Mouse (Mus musculus) small intestine, adult 2 months (tissue): ENCODE measurements around the gene Hexim2. TPM values are rescaled to one million over a fixed set of nuclear protein-coding genes. Genes with fewer than 3 reads are reported as not detected.

Experiments
- H3K27ac ChIP-seq: fragments of 200-500 bp; 2 replicates; pipeline ENCODE4 v1.5.1; 2012; ENCODE audit warnings: low read depth, low read length, control low read depth, inconsistent platforms; ENCODE audit not compliant: insufficient read depth
- H3K27me3 ChIP-seq: fragments of 200-500 bp; 2 replicates; pipeline ENCODE4 v1.6.1; 2012; ENCODE audit warnings: mild to moderate bottlenecking, moderate library complexity, low read length, inconsistent platforms; ENCODE audit not compliant: control insufficient read depth, insufficient read depth
- H3K36me3 ChIP-seq: fragments of 200-500 bp; 2 replicates; pipeline ENCODE4 v1.6.1; 2012; ENCODE audit warnings: mild to moderate bottlenecking, low read length, control low read depth, inconsistent platforms; ENCODE audit not compliant: control insufficient read depth, insufficient read depth
- H3K4me1 ChIP-seq: fragments of 200-500 bp; 2 replicates; pipeline ENCODE4 v1.6.1; 2012; ENCODE audit warnings: low read length, inconsistent platforms, mixed read lengths; ENCODE audit not compliant: control insufficient read depth, insufficient read depth, insufficient read length
- H3K4me3 ChIP-seq: fragments of 200-500 bp; 2 replicates; pipeline ENCODE4 v1.5.1; 2012; ENCODE audit warnings: low read depth, mild to moderate bottlenecking, control low read depth, inconsistent platforms, low read length, moderate library complexity
- CTCF ChIP-seq: fragments of 200-500 bp; IDR thresholded peaks from 2 replicates; pipeline ENCODE4 v1.5.1; 2012; ENCODE audit warnings: low read depth, mild to moderate bottlenecking, control low read depth, inconsistent platforms, low read length, moderate library complexity, mixed read lengths; ENCODE audit not compliant: insufficient replicate concordance, insufficient read length; ENCODE audit errors: extremely low read depth
- POLR2A ChIP-seq: fragments of 200-500 bp; IDR thresholded peaks from 2 replicates; pipeline ENCODE4 v1.6.1; 2012; ENCODE audit warnings: low read depth, mild to moderate bottlenecking, control low read depth, inconsistent platforms, low read length, moderate library complexity
- WGBS: fragments of 180-500 bp; shearing (Covaris S2); methylation state at CpG from one replicate; pipeline ENCODE4 v1.1.7; 2018; 5-methylcytosine and 5-hydroxymethylcytosine counted together
- polyA plus RNA-seq: library from polyadenylated mRNA; depleted of rRNA; stranded (reverse); fragments of >200 nt; gene quantifications from 2 replicates; pipeline ENCODE4 v1.2.3, GENCODE M21; 2012; rRNA removed

Gene Hexim2
- polyA plus RNA-seq, 1 experiment, result 2.2 TPM

GRCm38 (mm10) chr11:103181349-103181748 lies 49.1 kb downstream of the Hexim2 start:
- no peaks in the 10 kb centered on the region for H3K36me3 ChIP-seq
- WGBS, result 72% methylated on average over 9 of the region's 9 CpGs
- peaks cover 2% of the 10 kb centered on the region for H3K4me1 ChIP-seq
- no peak overlapping the region for H3K27ac ChIP-seq
- H3K27me3 ChIP-seq, result no peaks in the 10 kb centered on the region
- no peak for TF ChIP-seq POLR2A
- TF ChIP-seq CTCF, result no peak
- no peak overlapping the region for H3K4me3 ChIP-seq

DNA sequence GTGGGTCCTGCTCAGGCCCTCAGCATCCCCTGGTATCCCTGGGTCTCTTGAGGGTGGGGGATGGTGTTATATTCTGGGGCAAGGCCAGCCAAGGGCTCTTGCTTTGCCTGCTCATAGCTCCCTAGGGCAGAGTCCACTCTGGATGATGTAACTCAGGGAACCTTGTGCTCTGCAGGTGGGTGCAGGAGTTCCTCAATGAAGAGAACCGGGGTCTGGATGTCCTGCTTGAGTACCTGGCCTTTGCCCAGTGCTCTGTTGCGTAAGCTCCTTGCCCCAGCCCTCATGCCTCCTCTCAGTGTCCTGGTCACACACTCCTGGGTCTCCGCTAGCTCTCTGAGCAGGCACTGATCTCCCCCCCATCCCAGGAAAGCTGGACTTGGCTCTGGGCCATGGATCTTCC lies 49.7 kb downstream of the Hexim2 start:
- no peaks in the 10 kb centered on the region for H3K27me3 ChIP-seq
- TF ChIP-seq POLR2A, result no peak
- TF ChIP-seq CTCF, result no peak
- WGBS, result 41% methylated on average over 3 of the region's 3 CpGs
- H3K36me3 ChIP-seq, result no peaks in the 10 kb centered on the region
- no peak overlapping the region for H3K4me3 ChIP-seq
- peaks cover 2% of the 10 kb centered on the region for H3K4me1 ChIP-seq
- no peak overlapping the region for H3K27ac ChIP-seq

GRCm38 (mm10) chr11:103184891-103185290 lies 52.7 kb downstream of the Hexim2 start:
- 39% methylated on average over 2 of the region's 2 CpGs for WGBS

More at GRCm38 (mm10) chr11:103184891-103185290, 52.7 kb downstream of the Hexim2 start:
- Histone ChIP-seq H3K36me3 (no peaks in the 10 kb centered on the region), H3K27me3 (no peaks in the 10 kb centered on the region), H3K4me3 (no peak overlapping the region), H3K4me1 (peaks cover 2% of the 10 kb centered on the region), H3K27ac (no peak overlapping the region)
- no peak for TF ChIP-seq POLR2A
- TF ChIP-seq CTCF, result peak; percentile 38; the same call in 1 of the 2 replicates

Other genes starting within 250 kb of the Hexim2 start
- gene Fam187a, start 247.3 kb upstream of the Hexim2 start, polyA plus RNA-seq, result not detected in 2 replicates
- gene Gfap, start 231.5 kb upstream of the Hexim2 start, polyA plus RNA-seq, result 0.30 and 0.65 TPM in 2 replicates
- gene Kif18b, start 207.3 kb upstream of the Hexim2 start, polyA plus RNA-seq, result 2.2 and 5.0 TPM in 2 replicates
- gene C1ql1, start 185.7 kb upstream of the Hexim2 start, polyA plus RNA-seq, result 0.29 and 0.70 TPM in 2 replicates
- gene Nmt1, start 104.2 kb upstream of the Hexim2 start, polyA plus RNA-seq, result 16.8 and 34.1 TPM in 2 replicates
- gene Dcakd, start 104.1 kb upstream of the Hexim2 start, polyA plus RNA-seq, result 29.3 and 57.7 TPM in 2 replicates
- 3.1 and 4.8 TPM in 2 replicates for gene Plcd3, start 30.8 kb upstream of the Hexim2 start, polyA plus RNA-seq
- gene Acbd4, start 30.7 kb upstream of the Hexim2 start, polyA plus RNA-seq, result 89.3 and 234 TPM in 2 replicates
- gene Hexim1, start 16.2 kb upstream of the Hexim2 start, polyA plus RNA-seq, result 4.3 and 11.4 TPM in 2 replicates
- gene Fmnl1, start 38.7 kb downstream of the Hexim2 start, polyA plus RNA-seq, result 7.1 and 8.4 TPM in 2 replicates
- 0.50 and 0.51 TPM in 2 replicates for gene 1700023F06Rik, start 76.1 kb downstream of the Hexim2 start, polyA plus RNA-seq
- not detected in 2 replicates for gene Spata32, start 86.0 kb downstream of the Hexim2 start, polyA plus RNA-seq
- 9.9 and 12.7 TPM in 2 replicates for gene Map3k14, start 135.0 kb downstream of the Hexim2 start, polyA plus RNA-seq
- 105 and 122 TPM in 2 replicates for gene Arhgap27, start 231.3 kb downstream of the Hexim2 start, polyA plus RNA-seq